Mouse (Mus musculus) intestine, embryonic 16.5 days (tissue): ENCODE results near the gene Ambra1. TPM values are rescaled to one million over a fixed set of nuclear protein-coding genes. Genes with fewer than 3 reads are reported as not detected.

Experiments used
- ATAC-seq: fragments of 200-750 bp; cut with Nextera tagmentation; 2 replicates; pipeline ENCODE4 v1.8.0; 2017; ENCODE audit warnings: moderate TSS enrichment, moderate library complexity
- H3K27ac ChIP-seq: fragments of 300-500 bp; sonication (generic); 2 replicates; pipeline ENCODE4 v1.5.1; 2014; ENCODE audit warnings: mild to moderate bottlenecking, low read length
- H3K27me3 ChIP-seq: fragments of 300-500 bp; sonication (generic); replicated peaks from 2 replicates; pipeline ENCODE4 v1.6.1; 2014; ENCODE audit warnings: low read length, control low read depth, mixed read lengths; ENCODE audit not compliant: control insufficient read depth, insufficient read depth
- H3K36me3 ChIP-seq: fragments of 300-500 bp; sonication (generic); 2 replicates; pipeline ENCODE4 v1.6.1; 2014; ENCODE audit warnings: low read length, control low read depth; ENCODE audit not compliant: control insufficient read depth, insufficient read depth
- H3K4me1 ChIP-seq: fragments of 300-500 bp; sonication (generic); 2 replicates; pipeline ENCODE4 v1.6.1; 2014; ENCODE audit warnings: low read length, control low read depth, mixed read lengths; ENCODE audit not compliant: control insufficient read depth, insufficient read depth
- H3K4me2 ChIP-seq: fragments of 300-500 bp; sonication (generic); 2 replicates; pipeline ENCODE4 v1.6.1; 2014; ENCODE audit warnings: low read depth, low read length, control low read depth
- H3K4me3 ChIP-seq: fragments of 300-500 bp; sonication (generic); 2 replicates; pipeline ENCODE4 v1.5.1; 2014; ENCODE audit warnings: mild to moderate bottlenecking, low read length
- H3K9ac ChIP-seq: fragments of 300-500 bp; sonication (generic); 2 replicates; pipeline ENCODE4 v1.6.1; 2014; ENCODE audit warnings: low read depth, low read length
- H3K9me3 ChIP-seq: fragments of 300-500 bp; sonication (generic); 2 replicates; pipeline ENCODE4 v1.6.1; 2016; ENCODE audit warnings: low read length, control low read depth; ENCODE audit not compliant: control insufficient read depth
- WGBS: fragments of 180-500 bp; shearing (Covaris S2); extraction: QIAGEN DNeasy Blood & Tissue Kit; methylation state at CpG from one replicate; pipeline ENCODE4 v1.1.7; 2014; 5-methylcytosine and 5-hydroxymethylcytosine counted together
- polyA plus RNA-seq: library from polyadenylated mRNA; unstranded; fragments of >200 nt; fragmentation: Nextera tagmentation; extraction: Ambion mirVana; gene quantifications from 2 replicates; pipeline ENCODE4 v1.2.1, GENCODE M21; 2015

Ambra1 gene
- polyA plus RNA-seq, 1 experiment from 2014 or later: 11.8 TPM

DNA sequence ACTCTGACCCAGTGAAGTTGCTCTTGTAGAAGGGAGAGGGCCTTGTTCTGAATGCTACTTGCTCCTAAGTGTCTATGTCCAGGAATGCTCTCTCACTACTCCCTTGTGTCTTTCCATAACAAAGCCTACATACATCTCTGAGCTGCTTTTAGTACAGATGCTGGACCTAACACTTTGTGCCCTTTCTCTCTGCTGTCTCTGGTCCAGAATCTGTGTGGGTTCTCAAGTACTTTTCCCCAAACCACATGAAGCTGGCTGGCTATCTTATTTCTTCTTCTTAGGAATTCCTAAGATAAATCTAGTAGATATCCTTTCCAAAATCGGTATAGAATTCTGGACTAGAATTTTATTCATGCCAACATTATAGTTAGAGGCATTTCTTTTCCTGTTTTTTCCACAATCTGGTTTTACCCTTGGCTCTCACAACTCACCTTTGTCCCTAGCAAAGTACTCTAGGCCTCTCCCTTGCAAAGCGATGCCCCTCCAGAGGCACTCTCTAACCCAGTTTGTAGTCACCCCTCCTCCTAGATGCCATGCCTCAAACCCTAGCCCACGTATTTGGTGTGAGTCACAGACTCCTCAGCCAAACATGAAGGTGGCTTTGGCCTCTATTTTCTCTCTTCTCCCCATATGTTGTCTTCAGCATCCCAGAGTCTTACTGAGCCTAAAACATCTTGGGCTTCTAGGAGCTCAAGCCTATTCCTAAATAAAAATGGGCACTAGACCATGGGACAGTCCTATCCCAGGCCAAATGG, 173.4 kb downstream of the Ambra1 start:
- no peak for ATAC-seq
- peaks cover 4% of the 10 kb centered on the region; the same call in 1 of the 2 replicates for H3K4me1 ChIP-seq
- H3K27me3 ChIP-seq: no peaks in the 10 kb centered on the region
- H3K4me2 ChIP-seq: no peak overlapping the region
- H3K4me3 ChIP-seq: no peak overlapping the region
- no peak overlapping the region for H3K9ac ChIP-seq
- WGBS: 92% methylated on average over 3 of the region's 3 CpGs
- 0 out of 2 replicates have a peak, but pooled peaks cover 5% of the 10 kb centered on the region for H3K36me3 ChIP-seq
- H3K27ac ChIP-seq: no peak overlapping the region
- no peaks in the 10 kb centered on the region for H3K9me3 ChIP-seq

DNA sequence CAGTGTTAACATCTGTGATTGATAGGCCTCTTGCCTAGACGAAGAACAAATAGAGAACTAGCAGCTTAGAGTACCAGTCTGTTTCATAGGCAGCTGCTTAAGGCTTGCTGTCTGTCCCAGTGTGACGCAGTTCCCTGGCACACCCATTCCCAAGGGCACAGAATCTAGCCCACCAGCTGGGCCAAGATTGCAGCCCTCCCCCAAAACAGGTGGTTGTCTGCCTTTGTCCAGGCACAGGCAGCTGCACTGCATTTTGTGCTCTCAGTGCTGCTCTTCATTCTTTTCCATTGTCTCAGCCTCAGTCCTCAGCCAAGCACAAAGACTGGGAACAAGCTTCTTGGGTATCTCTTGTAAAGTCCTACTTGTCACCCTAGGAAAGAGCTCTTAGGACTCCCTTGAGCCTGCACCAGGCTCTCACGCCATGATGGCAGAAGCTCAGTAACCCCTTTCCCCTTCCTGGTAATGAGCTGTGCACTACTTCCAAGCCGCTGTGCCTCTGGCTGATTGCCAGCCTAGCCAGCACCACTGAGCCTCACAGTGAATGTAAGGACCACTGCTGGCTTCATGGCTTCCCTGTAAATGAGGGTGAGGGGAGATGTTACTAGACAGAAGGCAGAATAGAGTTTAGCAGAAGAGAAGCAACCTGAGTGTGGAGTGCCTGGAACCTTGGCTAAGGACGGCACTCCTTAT, 174.8 kb downstream of the Ambra1 start:
- 72% methylated on average over 5 of the region's 5 CpGs for WGBS
- H3K9me3 ChIP-seq: no peaks in the 10 kb centered on the region
- H3K9ac ChIP-seq: no peak overlapping the region
- H3K36me3 ChIP-seq: 0 out of 2 replicates have a peak, but pooled peaks cover 5% of the 10 kb centered on the region
- no peaks in the 10 kb centered on the region for H3K27me3 ChIP-seq
- ATAC-seq: no peak
- H3K4me1 ChIP-seq: peaks cover 4% of the 10 kb centered on the region; the same call in 1 of the 2 replicates
- H3K4me3 ChIP-seq: no peak overlapping the region
- no peak overlapping the region for H3K27ac ChIP-seq
- no peak overlapping the region for H3K4me2 ChIP-seq

GRCm38 (mm10) chr2:91906141-91906540, 176.2 kb downstream of the Ambra1 start:
- no peaks in the 10 kb centered on the region for H3K9me3 ChIP-seq
- no peaks in the 10 kb centered on the region for H3K27me3 ChIP-seq
- 89% methylated on average over 2 of the region's 2 CpGs for WGBS
- no peak overlapping the region for H3K9ac ChIP-seq
- H3K36me3 ChIP-seq: 0 out of 2 replicates have a peak, but pooled peaks cover 5% of the 10 kb centered on the region
- H3K4me1 ChIP-seq: peaks cover 4% of the 10 kb centered on the region; the same call in 1 of the 2 replicates
- H3K4me2 ChIP-seq: no peak overlapping the region
- no peak for ATAC-seq
- H3K4me3 ChIP-seq: no peak overlapping the region
- H3K27ac ChIP-seq: no peak overlapping the region

- H3K4me1 ChIP-seq: no peaks in the 10 kb centered on the region
- no peaks in the 10 kb centered on the region for H3K9me3 ChIP-seq
- no peak overlapping the region for H3K4me2 ChIP-seq
- no peak overlapping the region for H3K9ac ChIP-seq
- no peak overlapping the region for H3K27ac ChIP-seq
- 63% methylated on average over 3 of the region's 3 CpGs for WGBS
- no peak overlapping the region for H3K4me3 ChIP-seq
- no peaks in the 10 kb centered on the region for H3K27me3 ChIP-seq
- peaks cover 5% of the 10 kb centered on the region for H3K36me3 ChIP-seq
- no peak for ATAC-seq
Measured at GRCm38 (mm10) chr2:91912616-91913015, 182.7 kb downstream of the Ambra1 start.

- Histone ChIP-seq H3K27me3 (no peaks in the 10 kb centered on the region), H3K27ac (no peak overlapping the region), H3K4me2 (no peak overlapping the region), H3K9ac (no peak overlapping the region), H3K4me1 (no peaks in the 10 kb centered on the region), H3K9me3 (no peaks in the 10 kb centered on the region), H3K36me3 (peaks cover 7% of the 10 kb centered on the region), H3K4me3 (no peak overlapping the region)
- no peak for ATAC-seq
- WGBS: 89% methylated on average over 7 of the region's 7 CpGs
Measured at GRCm38 (mm10) chr2:91913328-91914110, 183.6 kb downstream of the Ambra1 start.

GRCm38 (mm10) chr2:91916346-91916977, 186.5 kb downstream of the Ambra1 start:
- Histone ChIP-seq H3K4me3 (no peak overlapping the region), H3K27ac (no peak overlapping the region), H3K9ac (no peak overlapping the region), H3K36me3 (peaks cover 7% of the 10 kb centered on the region), H3K4me2 (no peak overlapping the region), H3K27me3 (peaks cover 5% of the 10 kb centered on the region), H3K9me3 (no peaks in the 10 kb centered on the region), H3K4me1 (peaks cover 3% of the 10 kb centered on the region)
- 87% methylated on average over 7 of the region's 7 CpGs for WGBS
- ATAC-seq: no peak

DNA sequence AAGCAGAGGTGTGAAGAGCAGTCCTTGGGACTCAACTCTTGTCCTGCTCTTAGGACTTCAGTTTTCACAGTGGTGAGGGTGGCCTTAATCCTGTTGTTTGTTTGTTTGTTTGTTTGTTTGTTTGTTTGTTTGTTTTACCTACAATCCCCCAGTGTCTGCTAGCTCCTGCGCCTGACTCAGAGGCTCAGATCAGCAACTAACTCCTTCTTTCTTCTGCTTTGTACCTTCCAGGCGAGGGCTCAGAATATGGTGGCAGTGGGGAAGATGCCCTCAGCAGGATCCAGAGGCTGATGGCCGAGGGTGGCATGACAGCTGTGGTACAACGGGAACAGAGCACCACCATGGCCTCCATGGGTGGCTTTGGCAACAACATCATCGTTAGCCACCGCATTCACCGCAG, 187.2 kb downstream of the Ambra1 start:
- peaks cover 8% of the 10 kb centered on the region for H3K4me1 ChIP-seq
- 89% methylated on average over 7 of the region's 7 CpGs for WGBS
- no peak overlapping the region for H3K4me3 ChIP-seq
- no peak for ATAC-seq
- H3K36me3 ChIP-seq: peaks cover 3% of the 10 kb centered on the region
- no peak overlapping the region for H3K4me2 ChIP-seq
- H3K27ac ChIP-seq: no peak overlapping the region
- peaks cover 10% of the 10 kb centered on the region for H3K27me3 ChIP-seq
- no peak overlapping the region for H3K9ac ChIP-seq
- H3K9me3 ChIP-seq: no peaks in the 10 kb centered on the region

- H3K9me3 ChIP-seq: no peaks in the 10 kb centered on the region
- no peak for ATAC-seq
- 58% methylated on average over 4 of the region's 4 CpGs for WGBS
Measured at GRCm38 (mm10) chr2:91920130-91920529, 190.2 kb downstream of the Ambra1 start.

More at GRCm38 (mm10) chr2:91920130-91920529, 190.2 kb downstream of the Ambra1 start:
- no peak overlapping the region for H3K4me2 ChIP-seq
- H3K27ac ChIP-seq: no peak overlapping the region
- H3K4me3 ChIP-seq: no peak overlapping the region
- peaks cover 26% of the 10 kb centered on the region for H3K4me1 ChIP-seq
- H3K27me3 ChIP-seq: peaks cover 38% of the 10 kb centered on the region
- no peak overlapping the region for H3K9ac ChIP-seq
- H3K36me3 ChIP-seq: 0 out of 2 replicates have a peak, but pooled peaks cover 2% of the 10 kb centered on the region
